Mouse (Mus musculus): ENCODE results near the gene Rab30.

Rab30 gene

GRCm38 (mm10) chr7:92802158-92802557 is 60.8 kb downstream of the Rab30 start:
- DNase-seq = no peak

DNA sequence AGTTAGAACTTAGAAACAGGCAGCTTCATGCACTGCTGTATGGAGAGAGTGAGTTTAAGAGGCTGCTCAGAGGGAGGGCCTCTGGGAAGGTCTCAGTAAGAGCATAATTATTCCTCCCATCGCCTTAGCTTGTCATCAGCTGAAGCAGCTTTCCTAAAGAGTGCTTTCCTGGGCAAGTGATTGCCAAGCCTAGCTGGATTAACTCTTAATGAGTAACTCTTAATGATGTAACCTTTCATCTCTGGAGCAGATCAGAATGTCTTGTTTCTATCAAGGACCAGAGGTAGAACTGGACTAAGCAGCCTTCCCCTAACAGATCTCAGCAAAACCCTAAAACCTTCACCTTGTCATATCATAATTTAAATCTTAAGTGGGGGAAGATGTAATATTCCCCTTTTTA is 61.8 kb downstream of the Rab30 start:
- DNase-seq = peak; percentile 20 to 51

DNA sequence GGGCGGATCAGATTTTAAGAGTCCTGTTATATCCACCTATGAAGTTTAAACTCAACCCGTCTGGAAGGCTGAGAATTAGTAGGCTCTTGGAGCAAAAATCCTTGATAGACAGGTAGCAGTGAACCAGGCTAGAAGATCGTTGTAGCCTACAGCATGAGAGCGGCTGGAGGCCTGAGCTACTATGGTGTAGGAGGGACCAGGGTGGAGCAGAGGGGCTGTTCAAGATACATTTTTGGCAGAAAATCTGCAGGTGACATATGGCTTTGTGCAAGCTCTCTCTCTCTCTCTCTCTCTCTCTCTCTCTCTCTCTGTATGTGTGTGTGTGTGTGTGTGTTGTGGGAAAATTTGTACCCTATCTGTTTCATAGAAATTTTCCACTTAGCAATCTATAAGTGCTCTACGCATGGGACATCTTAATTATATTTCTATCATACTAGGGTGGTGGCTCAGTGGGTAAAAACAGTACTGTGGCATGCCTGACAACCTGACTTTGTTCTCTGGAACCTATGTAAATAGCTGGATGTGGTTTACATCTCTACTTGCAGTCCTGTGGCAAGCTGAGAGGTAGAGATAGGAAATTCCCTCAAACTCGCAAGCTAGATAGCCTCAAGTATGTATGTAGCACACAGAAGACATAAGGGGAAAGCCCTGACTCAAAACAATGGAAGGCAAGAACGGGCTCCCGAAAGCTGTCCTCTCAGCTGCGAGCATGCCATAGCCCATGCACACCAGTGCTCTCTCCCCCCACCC is 63.7 kb downstream of the Rab30 start:
- DNase-seq = no peak

GRCm38 (mm10) chr7:92806512-92807188 is 65.2 kb downstream of the Rab30 start:
- no peak for DNase-seq

- peak; percentile 56 to 69 for DNase-seq
Observed at GRCm38 (mm10) chr7:92807482-92807881, 66.1 kb downstream of the Rab30 start.

DNA sequence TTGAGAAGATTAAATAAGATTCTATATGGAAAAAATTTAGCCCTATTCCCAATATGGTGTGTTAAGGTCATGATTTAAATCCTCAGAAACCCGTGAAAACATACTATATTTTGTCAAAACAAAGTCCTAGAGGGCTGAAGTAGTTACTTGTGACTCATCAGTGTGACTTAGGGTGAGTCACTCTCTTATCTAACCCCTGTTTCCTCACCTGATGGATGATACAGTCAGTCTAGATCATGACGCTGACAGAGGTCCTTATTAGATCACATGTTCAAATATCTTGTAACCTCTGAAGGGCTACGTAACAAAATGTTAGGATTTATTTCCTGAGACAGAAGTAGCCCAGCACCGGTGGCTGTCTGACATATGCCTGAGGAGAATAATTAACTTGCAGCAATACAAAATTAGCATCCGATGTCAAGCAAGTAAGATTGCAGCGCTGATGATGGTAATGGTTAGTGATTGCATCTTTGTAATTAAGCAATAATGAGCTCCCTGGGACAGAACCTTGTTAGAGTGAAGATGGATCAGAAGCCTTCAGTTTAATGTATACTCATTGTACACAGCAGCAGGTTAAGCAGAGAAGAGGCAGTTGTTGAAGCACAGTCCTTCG is 70.4 kb downstream of the Rab30 start:
- DNase-seq = no peak

- DNase-seq = no peak
Observed at GRCm38 (mm10) chr7:92817242-92817641, 75.8 kb downstream of the Rab30 start.

GRCm38 (mm10) chr7:92817886-92818285 is 76.5 kb downstream of the Rab30 start:
- DNase-seq = no peak

DNA sequence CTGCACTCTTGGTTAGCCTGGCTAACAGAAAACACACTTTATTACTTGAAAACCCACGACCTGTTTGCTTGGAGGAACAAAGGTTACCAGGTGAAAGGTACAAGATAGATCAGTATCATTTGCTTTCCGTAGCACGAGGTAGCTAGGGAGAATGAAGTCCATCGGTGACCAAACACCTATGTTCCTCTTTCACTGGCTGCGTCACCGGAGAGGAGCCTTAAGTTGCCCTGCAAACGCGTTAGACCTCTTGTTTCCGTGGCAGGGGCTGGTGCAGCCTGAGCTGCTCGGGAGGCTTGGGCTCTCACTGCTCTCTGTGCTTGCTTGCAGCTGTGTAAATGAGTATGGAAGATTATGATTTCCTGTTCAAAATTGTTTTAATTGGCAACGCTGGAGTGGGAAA is 78.3 kb downstream of the Rab30 start:
- peak; percentile 12 to 23 for DNase-seq

- DNase-seq = no peak
Observed at GRCm38 (mm10) chr7:92820410-92820809, 79.0 kb downstream of the Rab30 start.

GRCm38 (mm10) chr7:92820941-92821465 is 79.6 kb downstream of the Rab30 start:
- no peak for DNase-seq

GRCm38 (mm10) chr7:92821871-92822270 is 80.5 kb downstream of the Rab30 start:
- no peak for DNase-seq

DNA sequence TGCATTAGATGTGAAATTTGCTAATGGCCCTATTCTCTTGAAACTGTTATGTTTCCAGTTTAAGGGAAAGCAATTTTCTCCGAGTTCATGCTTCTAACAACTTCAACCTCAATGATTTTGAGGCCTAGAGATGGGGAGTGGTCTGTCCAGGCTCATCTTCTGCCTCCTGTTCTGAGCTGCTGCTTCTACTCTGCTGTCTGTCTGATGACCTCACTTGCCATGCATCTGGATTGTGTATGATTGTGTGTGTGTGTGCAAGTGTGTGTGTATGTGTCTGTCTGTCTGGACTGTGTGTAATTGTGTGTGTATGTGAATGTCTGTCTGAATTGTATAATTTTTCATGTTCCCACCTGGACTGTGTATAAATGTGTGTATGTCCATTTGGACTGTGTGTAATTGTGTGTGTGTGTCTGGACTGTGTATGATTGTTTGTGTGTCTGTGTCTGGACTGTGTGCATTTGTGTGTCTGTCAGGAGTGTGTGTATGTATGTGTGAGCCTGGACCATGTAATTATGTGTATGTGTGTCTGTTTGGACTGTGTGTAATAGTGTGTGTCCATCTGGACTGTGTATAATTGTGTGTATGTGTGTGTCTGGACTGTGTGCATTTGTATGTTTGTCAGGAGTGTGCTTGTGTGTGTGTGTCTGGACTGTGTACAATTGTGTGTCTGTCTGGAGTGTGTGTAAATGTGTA is 81.2 kb downstream of the Rab30 start:
- no peak for DNase-seq

GRCm38 (mm10) chr7:92826248-92826647 is 84.8 kb downstream of the Rab30 start:
- no peak for DNase-seq

DNA sequence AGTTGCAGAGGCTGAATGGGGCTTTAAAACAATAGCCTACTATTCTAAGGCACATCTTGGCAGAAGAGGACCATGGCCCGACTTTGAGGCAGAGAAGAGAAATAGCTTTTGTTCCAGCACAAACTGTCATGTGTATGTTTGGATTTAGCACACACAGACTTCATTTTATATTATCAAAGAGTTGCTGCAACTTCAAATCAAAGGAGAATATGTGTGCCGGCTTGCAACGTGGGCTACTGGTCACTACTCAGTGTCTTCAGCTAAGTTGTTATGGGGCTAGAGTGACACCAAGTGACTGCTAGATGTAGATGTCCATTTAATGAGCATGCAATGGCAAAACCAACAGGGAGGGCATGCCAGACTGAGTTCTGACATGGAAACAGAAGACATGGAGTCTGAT is 86.6 kb downstream of the Rab30 start:
- peak; percentile 18 to 19 for DNase-seq

DNA sequence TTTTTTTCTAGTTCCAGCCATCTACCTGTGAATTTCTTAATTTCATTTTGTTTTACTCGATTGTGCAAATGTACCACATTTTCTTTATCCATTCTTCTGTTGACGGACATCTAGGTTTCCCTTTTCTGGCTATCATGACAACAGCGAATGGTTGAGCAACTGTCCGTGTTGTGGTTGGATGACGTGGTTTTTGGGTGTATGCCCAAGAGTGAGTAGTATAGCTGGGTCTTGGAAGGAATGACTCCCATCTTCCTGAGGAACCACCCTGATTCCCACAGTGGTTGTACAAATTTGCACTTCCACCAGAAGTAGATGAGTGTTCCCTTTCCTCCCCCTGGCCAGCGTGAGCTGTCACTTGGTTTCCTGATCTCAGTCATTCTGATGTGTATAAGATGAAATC is 91.0 kb downstream of the Rab30 start:
- DNase-seq = no peak

GRCm38 (mm10) chr7:92834391-92834790 is 93.0 kb downstream of the Rab30 start:
- no peak for DNase-seq

DNA sequence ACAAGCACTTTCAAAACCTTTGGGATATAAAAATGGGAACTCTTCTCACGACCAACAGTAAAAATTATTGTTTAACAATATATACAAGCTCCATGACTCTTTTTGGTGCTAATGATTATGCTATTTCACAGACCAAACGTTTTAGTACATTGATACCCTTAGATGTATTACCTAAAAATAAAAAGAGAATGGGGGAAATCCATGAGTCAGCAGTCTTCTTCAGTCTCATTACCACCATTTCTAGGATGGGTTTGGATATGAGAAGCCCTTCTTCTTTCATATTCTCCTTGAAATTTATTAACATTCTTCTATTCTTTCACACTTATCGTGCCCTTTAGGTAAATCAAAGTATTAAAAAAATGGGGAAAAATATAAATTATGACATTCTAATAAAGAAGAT is 95.0 kb downstream of the Rab30 start:
- no peak for DNase-seq

DNA sequence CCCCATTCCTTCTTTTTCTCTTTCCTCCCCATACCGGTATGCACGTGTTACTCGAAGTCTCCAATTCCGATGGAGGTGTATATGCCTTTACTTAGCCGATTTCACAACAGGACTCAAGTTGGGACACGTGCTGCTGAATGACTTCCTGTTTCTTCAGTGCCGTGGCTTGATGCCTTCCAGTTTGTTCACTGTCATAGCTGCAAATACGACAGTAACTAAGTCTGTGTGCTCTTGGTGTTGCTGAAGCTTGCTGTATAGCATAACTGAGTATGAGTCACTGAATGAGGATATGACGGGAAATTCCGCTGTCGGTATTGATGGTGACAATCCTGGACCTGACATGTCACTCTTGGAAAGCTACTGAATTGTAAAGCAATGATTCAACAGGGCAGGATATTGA is 95.8 kb downstream of the Rab30 start:
- no peak for DNase-seq

- DNase-seq = no peak
Observed at GRCm38 (mm10) chr7:92837907-92838306, 96.5 kb downstream of the Rab30 start.

- DNase-seq = no peak
Observed at GRCm38 (mm10) chr7:92842254-92842653, 100.9 kb downstream of the Rab30 start.

- DNase-seq = no peak
Observed at GRCm38 (mm10) chr7:92848246-92848645, 106.8 kb downstream of the Rab30 start.

GRCm38 (mm10) chr7:92866526-92866925 is 125.1 kb downstream of the Rab30 start:
- no peak for DNase-seq

All from kidney, adult 8-10 months (tissue).